Mouse (Mus musculus) forebrain, postnatal 0 days (tissue): ENCODE measurements at regions not wholly inside any gene's neighbourhood (a gene's known extent, or its start where the extent isn't known, plus 50 kb on each side); places are given as distances from the start of the nearest gene placed in this dataset.
A peak's percentile ranks its signal among the peaks of the same experiment; 100 is the strongest.

Source experiments
- ATAC-seq: fragments of 200-750 bp; cut with Nextera tagmentation; 2 replicates; pipeline ENCODE4 v1.8.0; 2017; ENCODE audit warnings: mild to moderate bottlenecking, moderate library complexity
- DNase-seq: peaks from one replicate; pipeline ENCODE4 v3.0.0-alpha.2; 2015
- H3K27ac ChIP-seq: fragments of 300-500 bp; sonication (generic); 2 replicates; pipeline ENCODE4 v1.5.1; 2014; ENCODE audit warnings: low read depth, mild to moderate bottlenecking, antibody characterized with exemption, low read length, moderate library complexity, mixed read lengths
- H3K27me3 ChIP-seq: fragments of 300-500 bp; sonication (generic); 2 replicates; pipeline ENCODE4 v1.6.1; 2014; ENCODE audit warnings: mild to moderate bottlenecking, low read length, mixed read lengths; ENCODE audit not compliant: insufficient read depth
- H3K36me3 ChIP-seq: fragments of 300-500 bp; sonication (generic); 2 replicates; pipeline ENCODE4 v1.6.1; 2014; ENCODE audit warnings: mild to moderate bottlenecking, moderate library complexity; ENCODE audit not compliant: insufficient read depth
- H3K4me1 ChIP-seq: fragments of 300-500 bp; sonication (generic); 2 replicates; pipeline ENCODE4 v1.6.1; 2014; ENCODE audit warnings: antibody characterized with exemption; ENCODE audit not compliant: insufficient read depth
- H3K4me2 ChIP-seq: fragments of 300-500 bp; sonication (generic); 2 replicates; pipeline ENCODE4 v1.6.1; 2014; ENCODE audit warnings: low read depth, mild to moderate bottlenecking, moderate library complexity
- H3K4me3 ChIP-seq: fragments of 300-500 bp; sonication (generic); 2 replicates; pipeline ENCODE4 v1.5.1; 2014; ENCODE audit warnings: low read depth, low read length, mixed read lengths
- H3K9ac ChIP-seq: fragments of 300-500 bp; sonication (generic); 2 replicates; pipeline ENCODE4 v1.6.1; 2014; ENCODE audit warnings: mild to moderate bottlenecking
- H3K9me3 ChIP-seq: fragments of 300-500 bp; sonication (generic); 2 replicates; pipeline ENCODE4 v1.6.1; 2016; ENCODE audit warnings: low read length
- CTCF ChIP-seq: sonication (generic); IDR thresholded peaks from 2 replicates; pipeline ENCODE4 v1.5.1; 2016; ENCODE audit warnings: antibody characterized with exemption, control low read depth, low read depth
- WGBS: fragments of 180-500 bp; shearing (Covaris S2); extraction: QIAGEN DNeasy Blood & Tissue Kit; methylation state at CpG from one replicate; pipeline ENCODE4 v1.1.7; 2014; 5-methylcytosine and 5-hydroxymethylcytosine counted together

DNA sequence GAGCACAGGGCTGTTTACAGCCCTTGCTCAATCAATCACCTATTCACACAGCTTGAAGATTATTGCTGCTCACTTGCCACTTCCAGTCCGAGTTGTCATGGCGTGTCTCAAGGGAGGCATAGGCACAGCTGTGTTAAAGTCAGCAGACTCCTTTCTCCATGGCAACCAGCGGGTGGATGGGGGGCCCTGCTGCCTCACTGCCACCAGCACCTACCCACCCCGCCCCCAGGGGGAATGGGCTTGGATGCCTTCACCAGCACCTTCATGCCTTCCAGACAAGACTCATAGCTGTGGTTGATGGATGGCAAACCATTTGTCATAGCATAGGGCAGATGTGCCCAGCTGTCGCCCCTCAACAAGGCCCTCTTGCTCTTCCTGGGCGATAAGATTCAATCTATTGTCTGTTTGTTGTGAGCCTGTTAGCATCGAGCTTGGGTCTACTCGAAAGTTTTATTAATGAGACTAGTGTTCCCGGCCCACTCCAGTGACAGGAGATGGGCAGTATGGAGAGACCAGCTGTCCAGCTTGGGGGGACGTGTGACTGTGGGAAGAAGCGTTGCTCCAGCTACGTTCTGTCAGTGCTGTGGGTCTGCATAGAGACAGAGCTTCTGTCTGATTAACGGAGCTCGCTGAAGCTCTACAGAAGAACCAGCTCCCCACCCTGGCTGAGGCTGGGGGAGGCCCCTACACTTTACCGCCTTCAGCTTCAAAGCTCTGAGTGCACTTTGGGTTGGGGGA is 475.7 kb upstream of the Kcnab2 start:
- H3K9me3 ChIP-seq, result no peaks in the 10 kb centered on the region
- no peaks in the 10 kb centered on the region for H3K27me3 ChIP-seq
- no peaks in the 10 kb centered on the region for H3K4me1 ChIP-seq
- no peak overlapping the region for H3K4me2 ChIP-seq
- H3K27ac ChIP-seq, result no peak overlapping the region
- no peak overlapping the region for H3K4me3 ChIP-seq
- no peaks in the 10 kb centered on the region for H3K36me3 ChIP-seq
- no peak for TF ChIP-seq CTCF
- ATAC-seq (peak; percentile 67), DNase-seq (peak; percentile 24)
- no peak overlapping the region for H3K9ac ChIP-seq
- WGBS, result 54% methylated on average over 15 of the region's 15 CpGs

DNA sequence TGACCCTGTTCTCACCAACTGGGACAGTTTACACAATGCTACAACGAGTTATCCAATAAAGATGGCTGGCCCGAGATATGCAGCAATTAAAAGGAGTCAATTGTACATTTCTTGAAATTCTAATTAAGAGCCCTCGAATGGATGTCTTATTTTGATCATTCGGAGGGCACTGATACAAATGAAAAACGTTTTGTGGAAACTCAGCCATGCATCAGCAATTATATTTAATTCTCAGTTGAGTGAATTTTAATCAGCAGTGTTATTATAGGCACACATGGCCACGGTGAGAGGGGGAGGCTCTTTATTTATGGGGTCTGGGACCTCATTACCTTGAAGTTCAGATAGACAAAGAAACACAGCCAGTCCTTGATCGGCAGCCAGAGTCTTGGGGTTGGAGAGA is 471.3 kb upstream of the Kcnab2 start:
- DNase-seq, result no peak
- TF ChIP-seq CTCF, result no peak
- no peaks in the 10 kb centered on the region for H3K9me3 ChIP-seq
- no peak overlapping the region for H3K9ac ChIP-seq
- no peaks in the 10 kb centered on the region for H3K36me3 ChIP-seq
- no peak overlapping the region for H3K4me3 ChIP-seq
- no peaks in the 10 kb centered on the region for H3K27me3 ChIP-seq
- H3K4me1 ChIP-seq, result no peaks in the 10 kb centered on the region
- no peak overlapping the region for H3K27ac ChIP-seq
- 13% methylated on average over 7 of the region's 7 CpGs for WGBS
- ATAC-seq, result no peak
- no peak overlapping the region for H3K4me2 ChIP-seq

DNA sequence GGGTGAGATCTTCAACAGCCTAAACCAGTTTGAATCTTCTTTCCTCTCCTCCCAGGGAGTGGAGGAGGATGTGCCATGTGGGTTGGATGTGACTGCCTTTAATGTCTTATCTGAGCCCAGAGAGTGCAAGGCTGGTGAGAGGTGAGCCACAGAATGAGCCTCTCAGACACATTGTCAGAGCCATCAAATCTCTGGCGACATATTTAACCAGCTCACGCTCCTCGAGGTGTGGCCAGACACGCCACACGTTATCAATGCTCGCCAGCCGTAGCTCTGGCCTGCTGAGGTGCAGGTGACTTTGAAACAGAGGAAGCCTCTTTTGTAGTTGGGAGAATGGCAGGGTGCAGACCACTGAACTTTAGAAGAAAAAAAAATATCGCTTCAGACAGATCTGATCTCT is 463.5 kb upstream of the Kcnab2 start:
- H3K9me3 ChIP-seq, result no peaks in the 10 kb centered on the region
- H3K4me1 ChIP-seq, result no peaks in the 10 kb centered on the region
- H3K36me3 ChIP-seq, result no peaks in the 10 kb centered on the region
- no peak overlapping the region for H3K27ac ChIP-seq
- H3K9ac ChIP-seq, result no peak overlapping the region
- ATAC-seq (no peak), DNase-seq (no peak)
- TF ChIP-seq CTCF, result no peak
- no peaks in the 10 kb centered on the region for H3K27me3 ChIP-seq
- H3K4me2 ChIP-seq, result no peak overlapping the region
- no peak overlapping the region for H3K4me3 ChIP-seq
- WGBS, result 86% methylated on average over 8 of the region's 8 CpGs

DNA sequence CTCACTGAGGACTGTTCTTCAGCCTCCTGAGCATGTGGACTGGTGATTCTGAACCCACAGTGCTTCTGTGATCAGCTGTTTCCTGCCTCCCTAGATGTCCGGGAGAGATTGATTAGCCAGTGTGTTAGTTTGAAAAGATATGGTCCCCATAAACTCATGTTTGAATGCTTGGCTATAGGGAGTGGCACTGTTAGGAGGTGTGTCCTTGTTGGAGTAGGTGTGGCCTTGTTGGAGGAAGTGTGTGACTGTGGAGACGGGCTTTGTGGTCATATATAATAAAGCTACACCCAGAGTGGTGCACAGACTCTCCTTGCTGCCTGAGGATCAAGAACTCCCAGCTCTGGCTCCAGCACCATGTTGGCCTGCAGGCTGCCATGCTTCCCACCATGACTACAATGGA is 458.9 kb upstream of the Kcnab2 start:
- Histone ChIP-seq H3K36me3 (no peaks in the 10 kb centered on the region), H3K4me3 (no peak overlapping the region), H3K9ac (no peak overlapping the region), H3K4me1 (no peaks in the 10 kb centered on the region), H3K4me2 (no peak overlapping the region), H3K27ac (no peak overlapping the region), H3K9me3 (no peaks in the 10 kb centered on the region), H3K27me3 (no peaks in the 10 kb centered on the region)
- no peak for ATAC-seq
- no peak for TF ChIP-seq CTCF
- no peak for DNase-seq
- 68% methylated on average over 2 of the region's 2 CpGs for WGBS

DNA sequence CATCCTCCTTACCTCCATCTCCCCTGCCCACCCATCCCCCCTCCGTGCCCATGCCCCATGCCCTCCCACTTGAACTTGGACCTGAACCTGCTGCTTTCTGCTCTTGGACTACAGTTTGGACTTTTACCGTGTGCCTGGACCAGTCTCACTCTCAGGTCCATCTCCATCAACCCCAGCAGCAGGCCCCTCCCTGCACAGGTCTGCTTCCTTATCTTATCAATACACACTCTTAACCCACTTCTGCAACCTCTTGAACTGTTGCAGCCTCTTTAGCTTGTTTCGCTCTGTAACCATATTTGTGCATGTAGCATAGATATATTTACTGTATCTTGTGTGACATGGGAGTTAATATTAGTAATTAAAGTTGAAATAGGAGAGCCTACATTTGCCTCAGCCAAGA is 457.8 kb upstream of the Kcnab2 start:
- ATAC-seq, result no peak
- Histone ChIP-seq H3K4me3 (no peak overlapping the region), H3K4me1 (no peaks in the 10 kb centered on the region), H3K9me3 (no peaks in the 10 kb centered on the region), H3K9ac (no peak overlapping the region), H3K36me3 (no peaks in the 10 kb centered on the region), H3K4me2 (no peak overlapping the region), H3K27me3 (no peaks in the 10 kb centered on the region), H3K27ac (no peak overlapping the region)
- DNase-seq, result no peak
- whole genome bisulfite sequencing, result 89% methylated on average over 3 of the region's 3 CpGs
- TF ChIP-seq CTCF, result no peak

DNA sequence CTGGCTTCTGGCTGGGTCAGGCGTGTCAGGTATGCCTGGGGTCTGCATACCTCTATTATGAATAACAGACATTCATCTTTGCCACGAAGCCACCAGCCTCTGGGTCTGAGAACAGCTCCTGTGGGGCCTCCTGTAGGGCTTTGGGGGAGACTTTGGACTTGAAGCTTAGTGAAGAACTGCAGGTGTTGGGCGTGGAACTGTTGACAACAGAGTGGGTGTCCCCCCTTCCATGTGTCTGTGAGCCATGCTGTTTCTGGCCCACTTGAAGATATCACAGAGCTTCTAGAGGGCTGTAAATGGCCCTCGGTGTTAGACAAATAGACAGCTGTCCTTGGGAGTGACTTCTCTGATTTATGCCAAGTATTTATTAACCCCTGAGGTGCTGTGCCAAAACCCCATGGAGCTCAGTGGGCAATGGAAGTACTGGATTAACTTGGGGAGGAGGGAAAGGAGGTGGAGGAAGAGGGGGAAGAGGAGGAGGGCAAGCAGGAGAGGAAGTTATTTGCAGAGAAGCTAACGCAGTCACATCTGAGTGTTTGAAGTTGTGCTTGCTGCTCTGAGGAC is 450.8 kb upstream of the Kcnab2 start:
- Histone ChIP-seq H3K4me2 (no peak overlapping the region), H3K9ac (no peak overlapping the region), H3K4me1 (no peaks in the 10 kb centered on the region), H3K4me3 (no peak overlapping the region), H3K9me3 (no peaks in the 10 kb centered on the region), H3K27ac (no peak overlapping the region), H3K27me3 (no peaks in the 10 kb centered on the region), H3K36me3 (no peaks in the 10 kb centered on the region)
- 64% methylated on average over 5 of the region's 5 CpGs for WGBS
- DNase-seq (no peak), ATAC-seq (no peak)
- no peak for TF ChIP-seq CTCF

DNA sequence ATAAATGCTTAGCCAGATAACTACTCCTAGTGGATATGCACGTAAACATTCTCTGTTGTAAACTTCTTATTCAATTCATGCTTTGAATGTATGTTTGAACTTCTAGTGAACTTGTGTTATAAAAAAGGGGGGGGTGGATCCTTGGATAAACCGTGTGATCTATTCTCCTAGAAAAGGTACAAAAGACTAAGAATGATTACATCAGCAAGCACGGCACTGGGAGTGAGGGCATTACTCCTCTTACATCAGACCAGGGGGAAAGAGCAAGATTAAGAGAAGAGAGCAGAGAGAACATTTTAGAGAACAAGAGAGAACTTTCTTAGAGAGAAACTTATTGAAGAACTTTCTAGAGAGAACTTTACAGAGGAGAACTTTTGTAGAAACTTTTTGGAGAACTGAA is 442.6 kb upstream of the Kcnab2 start:
- H3K4me1 ChIP-seq, result peaks cover 6% of the 10 kb centered on the region; the same call in 1 of the 2 replicates
- no peaks in the 10 kb centered on the region for H3K27me3 ChIP-seq
- no peak for DNase-seq
- no peak overlapping the region for H3K4me3 ChIP-seq
- H3K9ac ChIP-seq, result no peak overlapping the region
- H3K27ac ChIP-seq, result no peak overlapping the region
- ATAC-seq, result no peak
- H3K36me3 ChIP-seq, result no peaks in the 10 kb centered on the region
- WGBS, result 61% methylated on average over 3 of the region's 3 CpGs
- H3K9me3 ChIP-seq, result 0 out of 2 replicates have a peak, but pooled peaks cover 3% of the 10 kb centered on the region
- TF ChIP-seq CTCF, result no peak
- no peak overlapping the region for H3K4me2 ChIP-seq
